Mouse (Mus musculus) forebrain, postnatal 0 days (tissue): ENCODE results near the gene 5430427O19Rik. TPM values are rescaled to one million over a fixed set of nuclear protein-coding genes. Genes with fewer than 3 reads are reported as not detected.

Experiments
- ATAC-seq: fragments of 200-750 bp; cut with Nextera tagmentation; 2 replicates; pipeline ENCODE4 v1.8.0; 2017; ENCODE audit warnings: mild to moderate bottlenecking, moderate library complexity
- DNase-seq: peaks from one replicate; pipeline ENCODE4 v3.0.0-alpha.2; 2015
- H3K27ac ChIP-seq: fragments of 300-500 bp; sonication (generic); 2 replicates; pipeline ENCODE4 v1.5.1; 2014; ENCODE audit warnings: low read depth, mild to moderate bottlenecking, antibody characterized with exemption, low read length, moderate library complexity, mixed read lengths
- H3K27me3 ChIP-seq: fragments of 300-500 bp; sonication (generic); 2 replicates; pipeline ENCODE4 v1.6.1; 2014; ENCODE audit warnings: mild to moderate bottlenecking, low read length, mixed read lengths; ENCODE audit not compliant: insufficient read depth
- H3K36me3 ChIP-seq: fragments of 300-500 bp; sonication (generic); 2 replicates; pipeline ENCODE4 v1.6.1; 2014; ENCODE audit warnings: mild to moderate bottlenecking, moderate library complexity; ENCODE audit not compliant: insufficient read depth
- H3K4me1 ChIP-seq: fragments of 300-500 bp; sonication (generic); 2 replicates; pipeline ENCODE4 v1.6.1; 2014; ENCODE audit warnings: antibody characterized with exemption; ENCODE audit not compliant: insufficient read depth
- H3K4me2 ChIP-seq: fragments of 300-500 bp; sonication (generic); 2 replicates; pipeline ENCODE4 v1.6.1; 2014; ENCODE audit warnings: low read depth, mild to moderate bottlenecking, moderate library complexity
- H3K4me3 ChIP-seq: fragments of 300-500 bp; sonication (generic); 2 replicates; pipeline ENCODE4 v1.5.1; 2014; ENCODE audit warnings: low read depth, low read length, mixed read lengths
- H3K9ac ChIP-seq: fragments of 300-500 bp; sonication (generic); 2 replicates; pipeline ENCODE4 v1.6.1; 2014; ENCODE audit warnings: mild to moderate bottlenecking
- H3K9me3 ChIP-seq: fragments of 300-500 bp; sonication (generic); 2 replicates; pipeline ENCODE4 v1.6.1; 2016; ENCODE audit warnings: low read length
- CTCF ChIP-seq: sonication (generic); IDR thresholded peaks from 2 replicates; pipeline ENCODE4 v1.5.1; 2016; ENCODE audit warnings: antibody characterized with exemption, control low read depth, low read depth
- whole genome bisulfite sequencing: fragments of 180-500 bp; shearing (Covaris S2); extraction: QIAGEN DNeasy Blood & Tissue Kit; methylation state at CpG from one replicate; pipeline ENCODE4 v1.1.7; 2014; 5-methylcytosine and 5-hydroxymethylcytosine counted together
- polyA plus RNA-seq: library from polyadenylated mRNA; unstranded; fragments of >200 nt; fragmentation: Nextera tagmentation; extraction: Ambion mirVana; gene quantifications from 2 replicates; pipeline ENCODE4 v1.2.1, GENCODE M21; 2015
- total RNA-seq: library from RNA; depleted of rRNA; stranded (reverse); fragments of >200 nt; gene quantifications from 2 replicates; pipeline ENCODE4 v1.2.3, GENCODE M21; 2014; rRNA removed

Gene 5430427O19Rik
- total RNA-seq = 0.14 TPM in 1 of 2 replicates, not detected in the other
- 0.06 TPM in 1 of 2 replicates, not detected in the other for polyA plus RNA-seq

DNA sequence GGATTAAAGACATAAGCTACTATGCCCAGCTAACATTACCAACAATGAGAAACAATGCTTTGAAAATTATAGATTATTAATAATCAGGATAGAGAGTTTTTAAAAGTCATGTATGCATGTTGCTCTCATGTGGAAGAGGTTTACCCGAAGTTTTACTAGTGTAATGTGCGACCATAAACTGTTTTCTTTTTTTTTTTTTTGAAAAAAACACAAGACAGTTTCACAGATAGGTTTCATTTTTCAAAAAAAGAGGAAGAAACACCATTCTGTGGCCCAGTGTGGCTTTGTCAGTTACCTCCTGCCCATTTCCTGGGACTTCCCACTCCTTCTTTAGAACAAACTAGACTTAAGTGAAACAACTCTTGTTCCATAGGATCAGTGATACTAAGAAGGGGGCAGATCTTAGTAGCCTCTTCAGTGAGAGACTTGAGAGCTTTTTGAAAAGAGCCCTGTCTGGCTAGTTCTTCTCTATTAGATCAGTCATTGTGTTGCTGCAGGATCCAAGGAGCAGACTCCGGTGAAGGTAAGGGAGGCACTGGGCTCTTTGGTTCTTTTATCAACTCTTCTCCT is at the start of gene 5430427O19Rik:
TSS of gene 5430427O19Rik (plus strand) at position 441 of the 570 bp plus-strand sequence.
- DNase-seq (no peak), ATAC-seq (no peak)
- no peak for TF ChIP-seq CTCF
- 79% methylated on average over 3 of the region's 3 CpGs for WGBS
- Histone ChIP-seq H3K4me2 (no peak within 1 kb of the TSS), H3K27ac (no peak within 1 kb of the TSS), H3K4me1 (no peaks in the 10 kb centered on the region), H3K36me3 (no peaks in the 10 kb centered on the region), H3K9me3 (no peaks in the 10 kb centered on the region), H3K9ac (no peak within 1 kb of the TSS), H3K27me3 (no peaks in the 10 kb centered on the region), H3K4me3 (no peak within 1 kb of the TSS)

DNA sequence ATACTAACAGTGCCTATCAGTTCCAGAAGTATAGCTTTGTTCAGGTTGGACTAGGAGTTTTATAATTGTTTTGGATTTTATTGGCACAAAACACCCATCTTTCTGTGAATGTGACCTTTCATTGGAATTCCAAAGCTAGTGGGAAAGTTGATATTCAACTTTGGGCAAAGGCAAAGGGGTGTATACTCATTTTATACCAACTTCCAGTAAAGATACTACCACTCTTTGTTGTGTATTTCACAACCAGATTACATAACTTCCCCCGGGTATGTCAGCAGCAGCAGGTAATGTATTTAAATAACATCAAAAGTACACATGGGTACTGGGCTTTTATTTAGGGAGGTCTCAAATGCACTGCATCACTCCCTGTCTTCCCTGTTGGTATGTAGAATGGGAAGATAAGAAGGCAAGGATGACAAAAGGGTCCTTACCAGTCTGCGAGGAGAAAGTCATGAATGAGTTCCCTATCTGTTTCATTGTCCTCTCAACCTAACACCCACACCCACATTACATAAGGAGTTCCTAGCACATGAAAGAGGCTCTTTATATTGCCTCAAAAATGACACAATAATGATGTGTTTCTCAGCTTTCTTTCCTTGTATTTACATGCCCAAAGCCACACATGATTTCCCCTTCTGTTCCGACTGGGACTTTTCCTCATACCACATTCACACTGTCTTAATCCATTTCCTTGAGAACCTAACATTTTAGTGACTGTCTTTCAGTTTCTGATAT is 42.3 kb upstream of the 5430427O19Rik start:
- Histone ChIP-seq H3K27ac (no peak overlapping the region), H3K4me1 (no peaks in the 10 kb centered on the region), H3K36me3 (no peaks in the 10 kb centered on the region), H3K27me3 (no peaks in the 10 kb centered on the region), H3K4me3 (no peak overlapping the region), H3K4me2 (no peak overlapping the region), H3K9me3 (no peaks in the 10 kb centered on the region), H3K9ac (no peak overlapping the region)
- DNase-seq = no peak
- no peak for TF ChIP-seq CTCF
- 82% methylated on average over 3 of the region's 3 CpGs for WGBS
- ATAC-seq = no peak

DNA sequence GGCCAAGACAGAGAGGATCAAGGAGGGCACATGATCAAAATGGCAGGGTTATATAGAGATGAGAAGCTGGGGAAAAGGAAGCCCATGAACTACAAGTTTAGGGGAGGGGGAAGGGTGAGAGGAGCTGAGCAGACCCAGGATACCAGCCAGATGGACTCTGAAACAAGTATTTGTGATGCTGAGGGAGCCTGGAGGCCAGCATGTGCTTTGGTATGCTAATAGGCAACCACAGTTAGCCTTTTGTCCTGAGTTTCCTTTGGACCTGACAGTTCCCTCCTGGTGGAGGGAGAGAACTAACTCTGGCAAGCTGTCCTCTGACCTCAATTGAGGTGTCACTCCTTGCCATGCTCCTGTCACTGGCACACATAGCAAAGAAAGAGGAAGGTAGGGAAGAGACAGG is 41.2 kb upstream of the 5430427O19Rik start:
- no peaks in the 10 kb centered on the region for H3K27me3 ChIP-seq
- H3K4me2 ChIP-seq = no peak overlapping the region
- no peaks in the 10 kb centered on the region for H3K4me1 ChIP-seq
- H3K9me3 ChIP-seq = no peaks in the 10 kb centered on the region
- TF ChIP-seq CTCF = no peak
- no peaks in the 10 kb centered on the region for H3K36me3 ChIP-seq
- peak; percentile 61 for ATAC-seq
- no peak for DNase-seq
- H3K4me3 ChIP-seq = no peak overlapping the region
- H3K27ac ChIP-seq = no peak overlapping the region
- no peak overlapping the region for H3K9ac ChIP-seq

DNA sequence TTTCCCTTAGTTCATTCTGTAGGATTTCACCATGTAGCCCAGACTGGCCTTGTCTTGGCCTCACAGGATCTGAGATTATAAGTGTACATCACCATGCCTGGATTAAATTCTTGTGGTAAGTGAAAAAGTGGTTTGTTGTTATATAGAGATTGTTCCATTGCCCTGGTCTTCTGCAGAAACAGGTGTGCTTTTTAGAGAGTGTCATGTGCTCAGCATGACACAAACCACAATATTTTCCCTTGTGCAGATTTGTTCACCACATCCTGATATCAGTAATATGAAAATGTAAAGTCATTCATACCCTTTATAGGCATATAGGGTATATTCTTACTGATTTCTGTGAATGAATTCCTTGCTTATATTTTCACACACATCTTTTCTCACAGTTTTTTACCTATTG is 31.0 kb upstream of the 5430427O19Rik start:
- Histone ChIP-seq H3K9me3 (no peaks in the 10 kb centered on the region), H3K27ac (no peak overlapping the region), H3K36me3 (no peaks in the 10 kb centered on the region), H3K4me1 (no peaks in the 10 kb centered on the region), H3K27me3 (no peaks in the 10 kb centered on the region), H3K9ac (no peak overlapping the region), H3K4me3 (no peak overlapping the region), H3K4me2 (no peak overlapping the region)
- TF ChIP-seq CTCF = no peak
- no peak for ATAC-seq
- no peak for DNase-seq

DNA sequence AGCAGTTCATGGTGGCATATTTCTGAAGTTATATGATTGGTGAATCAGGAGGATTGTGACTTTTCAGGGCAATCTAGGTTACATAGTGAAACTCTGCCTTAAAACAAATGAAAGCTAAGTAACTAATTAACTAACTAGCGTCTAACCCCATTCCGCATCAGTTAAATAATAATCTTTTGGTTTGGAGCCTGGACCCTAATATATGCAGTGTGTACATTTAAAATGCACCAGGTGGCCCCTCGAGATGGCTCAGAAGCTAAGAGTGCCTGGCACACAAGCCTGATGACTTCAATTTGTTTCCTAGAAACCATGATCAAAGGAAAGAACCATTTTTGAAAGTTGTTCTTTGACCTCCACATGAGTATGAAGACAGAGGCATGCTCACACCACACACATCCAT is 14.2 kb upstream of the 5430427O19Rik start:
- H3K4me3 ChIP-seq = no peak overlapping the region
- no peaks in the 10 kb centered on the region for H3K4me1 ChIP-seq
- H3K4me2 ChIP-seq = no peak overlapping the region
- H3K36me3 ChIP-seq = no peaks in the 10 kb centered on the region
- no peak for DNase-seq
- no peaks in the 10 kb centered on the region for H3K9me3 ChIP-seq
- no peaks in the 10 kb centered on the region for H3K27me3 ChIP-seq
- H3K9ac ChIP-seq = no peak overlapping the region
- 63% methylated on average over 3 of the region's 3 CpGs for WGBS
- no peak for TF ChIP-seq CTCF
- no peak overlapping the region for H3K27ac ChIP-seq
- no peak for ATAC-seq

DNA sequence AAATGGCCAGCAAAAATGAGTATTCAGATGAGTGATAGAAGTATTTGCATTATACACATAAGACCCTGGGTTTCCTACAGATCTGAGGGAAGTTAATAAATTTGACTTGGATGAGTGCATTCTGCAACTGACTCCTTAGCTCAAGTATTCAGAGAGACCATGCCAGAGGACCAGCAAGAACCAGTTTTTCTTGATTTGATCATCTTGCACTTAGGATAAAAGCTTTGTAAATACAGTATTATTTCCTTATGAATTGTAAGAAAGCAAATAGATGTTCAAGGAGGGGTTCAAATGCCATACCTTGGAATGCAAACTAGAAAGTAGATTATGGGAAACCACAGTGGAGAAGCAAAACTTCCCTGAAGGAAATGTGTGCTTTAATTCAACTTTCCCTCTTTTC is 13.0 kb upstream of the 5430427O19Rik start:
- Histone ChIP-seq H3K4me2 (no peak overlapping the region), H3K9ac (no peak overlapping the region), H3K36me3 (no peaks in the 10 kb centered on the region), H3K4me1 (no peaks in the 10 kb centered on the region), H3K27me3 (no peaks in the 10 kb centered on the region), H3K9me3 (no peaks in the 10 kb centered on the region), H3K4me3 (no peak overlapping the region), H3K27ac (no peak overlapping the region)
- ATAC-seq (no peak), DNase-seq (no peak)
- no peak for TF ChIP-seq CTCF

DNA sequence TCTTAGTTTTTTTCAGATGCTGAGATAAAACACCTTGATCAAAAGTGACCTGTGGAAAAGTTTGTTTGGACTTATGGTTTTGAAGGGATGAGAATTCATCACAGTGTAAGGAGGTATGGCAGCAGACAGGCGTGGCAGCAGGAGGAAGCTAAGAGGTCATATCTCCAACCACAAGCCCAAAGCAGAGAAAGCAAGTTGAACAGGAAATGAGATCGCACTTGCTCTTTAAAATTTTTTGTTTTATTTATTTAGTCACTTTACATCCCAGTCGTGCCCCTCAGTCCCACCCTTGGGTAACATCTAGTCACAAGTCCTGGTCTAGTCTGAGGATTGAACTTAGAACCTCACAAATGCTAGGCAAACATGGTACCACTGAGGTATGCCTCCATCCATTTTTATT is 2.1 kb upstream of the 5430427O19Rik start:
- H3K9me3 ChIP-seq = no peaks in the 10 kb centered on the region
- no peak for ATAC-seq
- no peak for DNase-seq
- no peak overlapping the region for H3K27ac ChIP-seq
- no peak for TF ChIP-seq CTCF
- no peaks in the 10 kb centered on the region for H3K27me3 ChIP-seq
- H3K4me1 ChIP-seq = no peaks in the 10 kb centered on the region
- H3K4me3 ChIP-seq = no peak overlapping the region
- H3K36me3 ChIP-seq = no peaks in the 10 kb centered on the region
- no peak overlapping the region for H3K4me2 ChIP-seq
- WGBS = 66% methylated on average over 3 of the region's 3 CpGs
- H3K9ac ChIP-seq = no peak overlapping the region
